Mouse (Mus musculus) forelimb bud, embryonic 11.5 days (tissue): ENCODE measurements at regions not wholly inside any gene's neighbourhood (a gene's known extent, or its start where the extent isn't known, plus 50 kb on each side); places are given as distances from the start of the nearest gene placed in this dataset.
"Not testable (repeated sequence)": the region's sequence is repeated elsewhere in the genome, so short reads cannot be mapped to it uniquely, and the experiment has no call there.

Experiments used
- DNase-seq: peaks from one replicate; pipeline ENCODE4 v3.0.0-alpha.2; 2012; ENCODE audit warnings: low read depth, low spot score

GRCm38 (mm10) chr5:45382804-45383203, 67.2 kb downstream of the Qdpr start:
- no peak for DNase-seq

- no peak for DNase-seq
Measured at GRCm38 (mm10) chr5:45378486-45378885, 71.5 kb downstream of the Qdpr start.

- DNase-seq, result no peak
Measured at GRCm38 (mm10) chr5:45373069-45373468, 77.0 kb downstream of the Qdpr start.

- DNase-seq, result peak; percentile 46
Measured at GRCm38 (mm10) chr5:45368451-45368850, 81.6 kb downstream of the Qdpr start.

- DNase-seq, result no peak
Measured at GRCm38 (mm10) chr5:45360189-45360588, 89.8 kb downstream of the Qdpr start.

- no peak for DNase-seq
Measured at GRCm38 (mm10) chr5:45340411-45340810, 109.6 kb downstream of the Qdpr start.

GRCm38 (mm10) chr5:45336801-45337200, 113.2 kb downstream of the Qdpr start:
- DNase-seq, result no peak

GRCm38 (mm10) chr5:45324468-45324867, 125.6 kb downstream of the Qdpr start:
- DNase-seq, result not testable (repeated sequence)

- DNase-seq, result peak; percentile 8
Measured at GRCm38 (mm10) chr5:45323500-45323899, 126.5 kb downstream of the Qdpr start.

GRCm38 (mm10) chr5:45318026-45318425, 132.0 kb downstream of the Qdpr start:
- no peak for DNase-seq

- no peak for DNase-seq
Measured at GRCm38 (mm10) chr5:45301120-45301519, 148.9 kb downstream of the Qdpr start.

- no peak for DNase-seq
Measured at GRCm38 (mm10) chr5:45298872-45299271, 151.2 kb downstream of the Qdpr start.

- DNase-seq, result no peak
Measured at GRCm38 (mm10) chr5:45295134-45295533, 154.9 kb downstream of the Qdpr start.

- DNase-seq, result no peak
Measured at GRCm38 (mm10) chr5:45292833-45293546, 157.0 kb downstream of the Qdpr start.

GRCm38 (mm10) chr5:45292383-45292782, 157.7 kb downstream of the Qdpr start:
- no peak for DNase-seq

- DNase-seq, result no peak
Measured at GRCm38 (mm10) chr5:45291752-45292151, 158.3 kb downstream of the Qdpr start.

GRCm38 (mm10) chr5:45291276-45291675, 158.8 kb downstream of the Qdpr start:
- no peak for DNase-seq

- no peak for DNase-seq
Measured at GRCm38 (mm10) chr5:45286454-45286853, 163.6 kb downstream of the Qdpr start.

- DNase-seq, result no peak
Measured at GRCm38 (mm10) chr5:45284680-45285079, 165.4 kb downstream of the Qdpr start.

GRCm38 (mm10) chr5:45283908-45284415, 166.1 kb downstream of the Qdpr start:
- DNase-seq, result no peak

- DNase-seq, result peak; percentile 83
Measured at GRCm38 (mm10) chr5:45282207-45282930, 167.7 kb downstream of the Qdpr start.

GRCm38 (mm10) chr5:45278571-45278970, 171.5 kb downstream of the Qdpr start:
- peak; percentile 86 for DNase-seq

- DNase-seq, result no peak
Measured at GRCm38 (mm10) chr5:45278005-45278432, 172.0 kb downstream of the Qdpr start.
